Mouse (Mus musculus) liver, postnatal 0 days (tissue): ENCODE measurements around the gene Nsun2.

Source experiments
- CTCF ChIP-seq: sonication (generic); IDR thresholded peaks from 2 replicates; pipeline ENCODE4 v1.5.1; 2016; ENCODE audit warnings: antibody characterized with exemption, low read depth
- EP300 ChIP-seq: IDR thresholded peaks from 2 replicates; pipeline ENCODE4 v1.6.1; 2016; ENCODE audit warnings: antibody characterized with exemption, low read depth, mild to moderate bottlenecking

GRCm38 (mm10) chr13:69646481-69646880 lies 112.9 kb downstream of the Nsun2 start:
- TF ChIP-seq CTCF (no peak), EP300 (no peak)
